Mouse (Mus musculus) E14TG2a.4 (cell line): ENCODE measurements around the gene Tceal7.

Experiments
- CTCF ChIP-seq: conservative IDR thresholded peaks from 2 replicates; pipeline ENCODE4 v1.5.1; 2014; ENCODE audit warnings: low read length
- POU5F1 ChIP-seq: IDR thresholded peaks from 2 replicates; pipeline ENCODE4 v1.6.1; 2014; ENCODE audit warnings: low read length, borderline replicate concordance

DNA sequence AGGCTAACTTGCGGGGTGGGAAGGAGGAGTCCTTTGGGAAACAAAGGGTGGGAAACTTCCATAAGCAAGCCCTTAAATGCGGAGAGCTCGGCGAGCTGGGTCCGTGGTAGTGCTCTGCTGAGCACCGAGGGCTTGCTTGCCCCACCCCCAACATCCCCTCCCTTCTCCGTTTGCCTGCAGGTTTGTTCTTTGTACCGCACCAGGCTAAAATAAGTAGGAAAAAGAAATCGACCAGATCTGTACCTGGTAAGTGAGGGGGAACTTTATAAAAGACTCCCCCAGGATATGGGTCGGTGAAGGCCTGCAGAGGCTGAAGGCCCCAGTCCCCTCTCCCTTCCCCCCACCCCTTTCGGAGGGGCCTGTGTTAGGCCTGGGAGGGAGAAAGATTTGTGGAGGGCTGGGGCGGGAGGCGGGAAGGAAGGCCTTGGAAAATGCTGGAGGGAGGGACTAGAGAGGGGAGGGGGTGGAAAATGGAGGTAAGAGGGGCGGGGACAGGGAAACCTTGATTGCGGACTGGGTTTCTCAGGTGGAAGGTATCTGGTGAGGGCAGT is 31.0 kb downstream of the Tceal7 start:
- TF ChIP-seq CTCF (no peak), POU5F1 (no peak)
